Mouse (Mus musculus) natural killer cell, adult 2 months (primary cell): ENCODE results near the gene Utf1.
A peak's percentile ranks its signal among the peaks of the same experiment; 100 is the strongest.

Experiments used
- DNase-seq, 2 experiments: peaks; one replicate each; pipeline ENCODE4 v3.0.0; 2022; ENCODE audit warnings: low spot score in 2 of 2

Gene Utf1

DNA sequence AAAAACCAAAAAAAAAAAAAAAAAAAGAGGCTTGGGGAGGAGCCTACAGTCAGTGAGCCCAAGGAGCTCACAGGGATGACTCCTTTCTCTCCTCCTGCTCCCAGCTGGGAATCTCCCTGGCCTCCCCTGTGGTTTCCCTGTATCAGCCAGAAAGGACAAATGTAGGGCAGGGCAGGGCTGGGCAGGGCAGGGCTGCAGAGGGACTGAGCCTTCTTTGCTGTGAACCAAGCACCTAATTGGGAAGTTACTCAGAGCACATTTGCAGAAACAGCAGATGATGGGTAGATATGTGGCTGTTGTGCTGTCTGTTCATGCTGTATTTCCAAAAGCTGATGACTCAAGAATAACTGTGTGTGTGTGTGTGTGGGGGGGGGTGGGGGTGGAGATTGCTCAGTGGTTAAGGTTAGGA, 29.3 kb downstream of the Utf1 start:
- DNase-seq = no peak

DNA sequence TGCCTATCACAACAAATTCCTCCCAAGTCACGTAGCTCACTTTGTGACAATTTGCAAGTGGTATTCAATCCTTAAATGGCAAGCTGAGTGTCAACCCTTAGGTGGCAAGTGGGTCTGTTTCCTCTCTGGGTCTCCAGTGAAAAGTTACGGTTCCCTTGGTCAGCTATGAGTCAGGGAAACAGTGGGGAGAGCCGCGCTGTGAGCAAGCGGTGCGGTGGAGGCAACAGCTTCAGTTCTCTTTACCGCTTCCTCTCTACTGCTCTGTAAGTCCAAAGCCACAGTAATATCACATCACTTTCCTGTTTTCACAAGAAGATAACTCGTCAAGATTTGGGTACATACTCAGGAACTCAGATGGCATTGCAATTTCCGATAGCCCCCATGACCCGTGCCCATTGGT, 30.7 kb downstream of the Utf1 start:
- DNase-seq = peak; percentile 69 to 78

DNA sequence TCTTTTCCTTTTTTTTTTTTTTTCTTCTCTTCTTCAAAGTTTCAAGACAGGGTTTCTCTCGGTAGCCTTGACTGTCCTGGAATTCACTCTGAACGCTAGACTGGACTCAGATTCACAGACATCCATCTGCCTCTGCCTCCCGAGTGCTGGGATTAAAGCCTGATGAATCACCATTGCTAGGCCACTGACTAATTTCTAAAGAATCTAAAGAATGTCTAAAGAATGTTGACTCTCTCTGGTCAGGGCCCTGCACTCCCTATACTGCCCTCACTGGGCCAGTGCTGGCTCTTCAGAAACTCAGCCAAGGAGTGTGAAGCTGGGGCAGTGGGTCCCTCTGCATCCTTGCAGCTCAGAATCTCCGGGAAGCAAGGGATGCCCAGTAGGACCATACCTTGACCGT, 31.9 kb downstream of the Utf1 start:
- DNase-seq = no peak

DNA sequence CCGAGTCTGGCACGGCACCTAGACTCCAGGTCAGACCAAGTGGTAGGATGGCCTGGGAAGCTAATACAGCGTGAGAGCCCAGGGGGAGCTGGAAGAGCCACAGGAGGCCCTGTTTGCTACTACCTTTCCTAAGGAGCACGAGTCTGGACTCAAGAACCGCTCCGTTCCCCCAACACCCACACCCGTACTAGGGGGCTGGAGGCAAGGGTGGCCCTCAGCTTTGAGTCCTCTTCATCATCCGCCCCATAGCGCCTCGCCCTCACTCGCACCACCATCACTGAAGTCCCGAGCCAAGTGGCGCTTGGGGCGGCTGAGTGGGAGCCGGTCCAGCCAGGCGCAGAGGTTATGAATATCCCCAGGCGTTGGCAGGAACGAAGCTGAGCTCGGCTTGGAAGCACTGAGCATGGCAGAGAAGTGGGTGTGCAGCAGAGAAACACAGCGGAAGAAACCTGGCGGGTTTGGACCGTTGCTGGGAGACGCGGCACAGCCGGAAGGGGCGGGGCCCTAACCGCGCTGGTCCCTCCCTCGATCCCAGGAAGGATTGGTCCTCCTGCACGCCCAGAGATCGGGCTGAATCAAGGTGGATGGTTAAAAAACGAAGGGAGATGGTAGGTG, 34.8 kb downstream of the Utf1 start, which contains the start of gene 6430531B16Rik:
TSS of gene 6430531B16Rik (minus strand) at position 478 of the 615 bp plus-strand sequence.
- peak; percentile 44 to 54 for DNase-seq

- DNase-seq = no peak
Measured at GRCm38 (mm10) chr7:139979011-139979719, 35.6 kb downstream of the Utf1 start.

GRCm38 (mm10) chr7:139980778-139981177, 37.2 kb downstream of the Utf1 start:
- DNase-seq = no peak

DNA sequence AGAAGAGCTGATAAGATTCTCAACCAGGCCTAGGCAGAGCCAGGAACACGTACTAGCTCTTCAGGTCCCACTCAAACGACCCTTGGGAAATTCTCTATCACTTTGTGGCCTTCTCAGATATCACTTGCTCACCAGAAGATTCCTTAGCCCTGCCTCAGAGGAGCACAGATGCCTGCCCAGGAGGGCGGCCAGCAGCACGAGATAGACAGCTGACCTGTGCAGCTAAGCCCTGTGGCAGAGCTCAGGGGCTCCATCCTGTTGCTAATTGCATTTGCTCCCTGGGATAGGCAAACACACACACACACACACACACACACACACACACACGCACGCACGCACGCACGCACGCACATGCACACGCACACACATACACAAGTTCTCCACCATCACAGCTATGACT, 38.5 kb downstream of the Utf1 start:
- no peak for DNase-seq

DNA sequence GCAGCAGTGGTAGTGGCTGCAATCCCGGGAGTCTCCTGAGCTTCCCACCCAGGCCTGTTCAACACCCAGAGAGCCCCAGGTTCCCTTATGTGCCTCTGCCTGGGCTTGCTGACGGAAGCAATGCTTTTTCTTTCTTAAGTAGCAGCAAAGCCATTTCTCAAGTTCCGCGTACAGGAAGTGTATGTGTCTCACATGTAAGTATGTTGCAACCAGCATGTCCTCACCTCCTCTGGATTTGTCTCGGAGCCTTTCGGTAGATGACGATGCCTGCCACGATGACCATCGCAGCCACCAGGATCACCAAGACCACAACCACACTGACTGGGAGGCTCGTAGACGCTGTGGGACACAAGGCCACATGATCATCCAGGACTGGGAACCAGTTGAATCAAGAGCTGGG, 40.9 kb downstream of the Utf1 start:
- DNase-seq = no peak

GRCm38 (mm10) chr7:139988272-139988671, 44.7 kb downstream of the Utf1 start:
- DNase-seq = no peak

GRCm38 (mm10) chr7:139990864-139991394, 47.3 kb downstream of the Utf1 start:
- DNase-seq = no peak

DNA sequence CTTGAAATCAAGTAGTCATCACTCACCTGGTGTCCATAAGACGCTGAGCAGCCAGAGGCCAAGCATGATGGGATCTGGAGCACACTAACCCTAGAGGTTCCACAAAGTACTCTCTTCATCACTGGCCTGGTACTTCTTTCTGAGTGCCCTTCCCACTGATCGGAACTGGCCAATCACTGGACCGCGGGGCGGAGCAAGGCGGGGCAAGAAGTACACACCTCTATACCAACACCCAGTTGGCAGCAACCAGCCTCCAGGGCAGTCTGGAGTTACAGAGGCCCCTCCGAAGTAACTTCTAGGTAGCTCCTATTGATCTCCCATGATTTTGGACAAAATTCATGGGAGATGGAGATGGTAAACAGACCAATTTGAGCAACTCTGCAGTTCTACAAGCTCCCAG, 48.8 kb downstream of the Utf1 start, which contains the start of gene Adam8:
TSS of gene Adam8 (minus strand) at position 157 of the 400 bp plus-strand sequence.
- DNase-seq = peak in 1 of 2 experiments; percentile 30

GRCm38 (mm10) chr7:139993532-139993931, 49.9 kb downstream of the Utf1 start:
- DNase-seq = no peak

GRCm38 (mm10) chr7:139994202-139994601, 50.6 kb downstream of the Utf1 start:
- DNase-seq = no peak

GRCm38 (mm10) chr7:139994676-139995075, 51.1 kb downstream of the Utf1 start:
- peak; percentile 67 to 70 for DNase-seq
